Comparison of ENCODE assay signal across 8 mouse cellular contexts in genomic region chr15:8108966-8109743, GRCm38 (mm10). TPM values are rescaled to one million over a fixed set of nuclear protein-coding genes. Genes with fewer than 3 reads are reported as not detected.
DNase-seq lines count a peak whose midpoint lies in the region; ATAC-seq and TF ChIP-seq lines count a peak whose summit lies in the region.

Gene Nup155 (plus strand): TSS chr15:8109273.

- peaks cover 23% of the 10 kb centered on the region for H3K36me3 ChIP-seq in kidney, embryonic 14.5 days (ENCODE audit: control insufficient read depth, insufficient read depth, low read length)
- peaks cover 23% of the 10 kb centered on the region for H3K36me3 ChIP-seq in limb, embryonic 15.5 days

- peak; percentile 95 for DNase-seq in A20 (ENCODE audit: low read depth, low spot score)
- DNase-seq in heart, adult 9 months (ENCODE audit: low spot score in 2 of 2), result peak; percentile 88 to 91
- DNase-seq in monocyte, adult 2 months (ENCODE audit: low read depth in 1 of 2, low spot score in 2 of 2), result peak; percentile 84 to 86
- DNase-seq in spleen, postnatal 36 days (ENCODE audit: low spot score in 2 of 2), result peak; percentile 85 to 90

- H3K27me3 ChIP-seq in kidney, embryonic 14.5 days (ENCODE audit: control insufficient read depth, insufficient read depth, low read length), result no peaks in the 10 kb centered on the region
- no peaks in the 10 kb centered on the region for H3K27me3 ChIP-seq in limb, embryonic 15.5 days

- H3K4me2 ChIP-seq in kidney, embryonic 14.5 days (replicated peaks; ENCODE audit: low read depth, low read length), result peak within 1 kb of the TSS; percentile 59
- peak within 1 kb of the TSS; percentile 66 for H3K4me2 ChIP-seq in limb, embryonic 15.5 days

- no peak for TF ChIP-seq POLR2A in bone marrow macrophage, adult 2 months (IDR thresholded peaks at IDR 0.05; ENCODE audit: borderline replicate concordance, low read depth, low read length)
- peak; percentile 69 for TF ChIP-seq POLR2A in embryonic fibroblast, embryonic 13.5 days (IDR thresholded peaks at IDR 0.05; ENCODE audit: low read depth, low read length)

- H3K4me3 ChIP-seq in bone marrow macrophage, adult 2 months (ENCODE audit: insufficient read depth, low read length), result peak within 1 kb of the TSS; percentile 88
- peak within 1 kb of the TSS; percentile 65 for H3K4me3 ChIP-seq in embryonic fibroblast, embryonic 13.5 days (ENCODE audit: insufficient read depth, low read length)
- H3K4me3 ChIP-seq in kidney, embryonic 14.5 days (ENCODE audit: low read length), result peak within 1 kb of the TSS; percentile 50
- peak within 1 kb of the TSS; percentile 79 for H3K4me3 ChIP-seq in limb, embryonic 15.5 days

- peak within 1 kb of the TSS; percentile 58 for H3K9ac ChIP-seq in kidney, embryonic 14.5 days (ENCODE audit: low read depth, low read length)
- peak within 1 kb of the TSS; percentile 73 for H3K9ac ChIP-seq in limb, embryonic 15.5 days

- no peaks in the 10 kb centered on the region for H3K9me3 ChIP-seq in kidney, embryonic 14.5 days (ENCODE audit: control insufficient read depth, low read length)
- H3K9me3 ChIP-seq in limb, embryonic 15.5 days, result no peaks in the 10 kb centered on the region

- H3K4me1 ChIP-seq in bone marrow macrophage, adult 2 months (ENCODE audit: control insufficient read depth, insufficient read depth, low read length), result peaks cover 9% of the 10 kb centered on the region
- H3K4me1 ChIP-seq in embryonic fibroblast, embryonic 13.5 days (ENCODE audit: control insufficient read depth, insufficient read depth, low read length), result no peaks in the 10 kb centered on the region
- peaks cover 4% of the 10 kb centered on the region; the same call in 1 of the 2 replicates for H3K4me1 ChIP-seq in kidney, embryonic 14.5 days (ENCODE audit: control insufficient read depth, insufficient read depth, low read length)
- H3K4me1 ChIP-seq in limb, embryonic 15.5 days, result peaks cover 11% of the 10 kb centered on the region

- TF ChIP-seq CTCF in bone marrow macrophage, adult 2 months (IDR thresholded peaks at IDR 0.05; ENCODE audit: low read depth, low read length), result no peak
- no peak for TF ChIP-seq CTCF in embryonic fibroblast, embryonic 13.5 days (IDR thresholded peaks at IDR 0.05; ENCODE audit: borderline replicate concordance, insufficient read depth, low read length)

- peak; percentile 98 for ATAC-seq in kidney, embryonic 14.5 days (ENCODE audit: low FRiP score, low TSS enrichment)
- peak; percentile 92 for ATAC-seq in limb, embryonic 15.5 days (ENCODE audit: insufficient number of reproducible peaks, low FRiP score, low TSS enrichment, low read depth)

- WGBS in kidney, embryonic 14.5 days, result 0% methylated on average over 53 of the region's 54 CpGs
- WGBS in limb, embryonic 15.5 days, result under 1% methylated on average over 53 of the region's 54 CpGs

- peak within 1 kb of the TSS; percentile 68 for H3K27ac ChIP-seq in bone marrow macrophage, adult 2 months (ENCODE audit: insufficient read depth, low read depth, low read length)
- H3K27ac ChIP-seq in embryonic fibroblast, embryonic 13.5 days (ENCODE audit: insufficient read depth, low read length), result peak within 1 kb of the TSS; percentile 36; the same call in 1 of the 2 replicates
- H3K27ac ChIP-seq in kidney, embryonic 14.5 days (ENCODE audit: low read depth, low read length), result no peak within 1 kb of the TSS
- H3K27ac ChIP-seq in limb, embryonic 15.5 days, result peak within 1 kb of the TSS; percentile 84

RNA-seq across cellular contexts. Expression of gene Nup155, which starts in this region (rescaled TPM):
- polyA plus RNA-seq in bone marrow macrophage, adult 2 months (2012; ENCODE audit: insufficient read depth, insufficient read length, missing spikeins), result 24.3 and 27.8 TPM in 2 replicates
- 42.4 and 46.3 TPM in 2 replicates for polyA plus RNA-seq in embryonic fibroblast, embryonic 13.5 days (2011; ENCODE audit: insufficient read length, low read depth, missing spikeins)
- 16.6 and 27.1 TPM in 2 replicates for polyA plus RNA-seq in kidney, embryonic 14.5 days (2014; fragmentation: Nextera tagmentation; extraction: Ambion mirVana)
- polyA plus RNA-seq in limb, embryonic 15.5 days (2015; fragmentation: Nextera tagmentation; extraction: Ambion mirVana), result 13.4 and 14.1 TPM in 2 replicates
